In genomic region chr4:128609276-128609924, GRCm38 (mm10) we compare ENCODE assay signal across 7 mouse cellular contexts. TPM values are rescaled to one million over a fixed set of nuclear protein-coding genes. Genes with fewer than 3 reads are reported as not detected.
DNase-seq lines count a peak whose midpoint lies in the region; ATAC-seq lines count a peak whose summit lies in the region.

No protein-coding gene starts in this region.

- WGBS in neural tube, embryonic 11.5 days: 16% methylated on average over 21 of the region's 27 CpGs
- 11% methylated on average over 27 of the region's 27 CpGs for WGBS in forebrain, embryonic 12.5 days
- 12% methylated on average over 21 of the region's 27 CpGs for WGBS in limb, embryonic 11.5 days
- WGBS in neural tube, embryonic 13.5 days: 16% methylated on average over 22 of the region's 27 CpGs

- no peaks in the 10 kb centered on the region for H3K27me3 ChIP-seq in neural tube, embryonic 11.5 days (ENCODE audit: control insufficient read depth, insufficient read depth, low read length)
- H3K27me3 ChIP-seq in forebrain, embryonic 12.5 days: no peaks in the 10 kb centered on the region
- no peaks in the 10 kb centered on the region for H3K27me3 ChIP-seq in limb, embryonic 11.5 days (ENCODE audit: control insufficient read depth, insufficient read depth, low read length)
- H3K27me3 ChIP-seq in neural tube, embryonic 13.5 days: no peaks in the 10 kb centered on the region

- H3K27ac ChIP-seq in neural tube, embryonic 11.5 days (ENCODE audit: low read depth, low read length): 0 out of 2 replicates have a peak overlapping the region, but pooled peaks have one; percentile 10
- peak overlapping the region; percentile 31; the same call in 1 of the 2 replicates for H3K27ac ChIP-seq in forebrain, embryonic 12.5 days
- no peak overlapping the region for H3K27ac ChIP-seq in limb, embryonic 11.5 days (replicated peaks; ENCODE audit: low read depth, low read length)
- peak overlapping the region; percentile 42; the same call in 1 of the 2 replicates for H3K27ac ChIP-seq in neural tube, embryonic 13.5 days (replicated peaks)

- no peaks in the 10 kb centered on the region for H3K9me3 ChIP-seq in neural tube, embryonic 11.5 days (ENCODE audit: control insufficient read depth, low read length)
- no peaks in the 10 kb centered on the region for H3K9me3 ChIP-seq in forebrain, embryonic 12.5 days
- H3K9me3 ChIP-seq in limb, embryonic 11.5 days (ENCODE audit: control insufficient read depth, low read length): no peaks in the 10 kb centered on the region
- H3K9me3 ChIP-seq in neural tube, embryonic 13.5 days: no peaks in the 10 kb centered on the region

- no peak for ATAC-seq in neural tube, embryonic 11.5 days (ENCODE audit: insufficient read depth, low FRiP score, low TSS enrichment)
- peak; percentile 62 for ATAC-seq in forebrain, embryonic 12.5 days (ENCODE audit: low FRiP score)
- no peak; the same call in 1 of the 2 replicates for ATAC-seq in limb, embryonic 11.5 days (ENCODE audit: insufficient number of reproducible peaks, low FRiP score, low TSS enrichment, low read depth)
- peak; percentile 68 for ATAC-seq in neural tube, embryonic 13.5 days (ENCODE audit: low read depth)

- peak overlapping the region; percentile 58 for H3K4me3 ChIP-seq in neural tube, embryonic 11.5 days (ENCODE audit: low read depth, low read length)
- H3K4me3 ChIP-seq in forebrain, embryonic 12.5 days (replicated peaks): peak overlapping the region; percentile 67
- H3K4me3 ChIP-seq in limb, embryonic 11.5 days (ENCODE audit: low read depth, low read length): peak overlapping the region; percentile 67
- peak overlapping the region; percentile 60 for H3K4me3 ChIP-seq in neural tube, embryonic 13.5 days

- peak overlapping the region; percentile 55 for H3K9ac ChIP-seq in neural tube, embryonic 11.5 days (ENCODE audit: low read length)
- peak overlapping the region; percentile 76 for H3K9ac ChIP-seq in forebrain, embryonic 12.5 days
- peak overlapping the region; percentile 52 for H3K9ac ChIP-seq in limb, embryonic 11.5 days (ENCODE audit: low read length)
- H3K9ac ChIP-seq in neural tube, embryonic 13.5 days: peak overlapping the region; percentile 83

- DNase-seq in neural tube, embryonic 11.5 days (ENCODE audit: low spot score): no peak
- no peak for DNase-seq in neural tube, embryonic 10.5 days (ENCODE audit: extremely low spot score, low spot score)
- no peak for DNase-seq in limb, embryonic 11.5 days (ENCODE audit: low spot score)
- DNase-seq in right cerebral cortex, adult 18-20 months: no peak
- DNase-seq in frontal cortex, postnatal 25 days (ENCODE audit: low spot score in 2 of 2): no peak

- peak overlapping the region; percentile 61 for H3K4me2 ChIP-seq in neural tube, embryonic 11.5 days (ENCODE audit: low read depth)
- peak overlapping the region; percentile 77 for H3K4me2 ChIP-seq in forebrain, embryonic 12.5 days
- H3K4me2 ChIP-seq in limb, embryonic 11.5 days (ENCODE audit: low read depth, severe bottlenecking): peak overlapping the region; percentile 69
- H3K4me2 ChIP-seq in neural tube, embryonic 13.5 days: peak overlapping the region; percentile 74

- no peaks in the 10 kb centered on the region for H3K36me3 ChIP-seq in neural tube, embryonic 11.5 days (ENCODE audit: control insufficient read depth, insufficient read depth, low read length)
- H3K36me3 ChIP-seq in forebrain, embryonic 12.5 days (replicated peaks): peaks cover 4% of the 10 kb centered on the region
- no peaks in the 10 kb centered on the region for H3K36me3 ChIP-seq in limb, embryonic 11.5 days (ENCODE audit: control insufficient read depth, insufficient read depth, low read length)
- peaks cover 3% of the 10 kb centered on the region for H3K36me3 ChIP-seq in neural tube, embryonic 13.5 days

- H3K4me1 ChIP-seq in neural tube, embryonic 11.5 days (ENCODE audit: control insufficient read depth, insufficient read depth, low read length): no peaks in the 10 kb centered on the region
- H3K4me1 ChIP-seq in forebrain, embryonic 12.5 days: peaks cover 13% of the 10 kb centered on the region
- H3K4me1 ChIP-seq in limb, embryonic 11.5 days (ENCODE audit: control insufficient read depth, insufficient read depth, low read length): peaks cover 5% of the 10 kb centered on the region; the same call in 1 of the 2 replicates
- H3K4me1 ChIP-seq in neural tube, embryonic 13.5 days (replicated peaks): peaks cover 34% of the 10 kb centered on the region

RNA-seq across cellular contexts. Expression of gene Zscan20, which starts 0.5 kb away (rescaled TPM):
- polyA plus RNA-seq in neural tube, embryonic 11.5 days (2014; fragmentation: Nextera tagmentation; extraction: Ambion mirVana): 3.6 and 4.5 TPM in 2 replicates
- 7.4 and 8.3 TPM in 2 replicates for polyA plus RNA-seq in forebrain, embryonic 12.5 days (2016; fragmentation: Nextera tagmentation; extraction: Ambion mirVana)
- polyA plus RNA-seq in limb, embryonic 11.5 days (2014; fragmentation: Nextera tagmentation; extraction: Ambion mirVana): 4.5 and 8.7 TPM in 2 replicates
- 4.1 and 4.6 TPM in 2 replicates for polyA plus RNA-seq in neural tube, embryonic 13.5 days (2015; fragmentation: Nextera tagmentation; extraction: Ambion mirVana)

RNA-seq across cellular contexts. Expression of gene Tlr12, which starts 9.0 kb away (rescaled TPM):
- polyA plus RNA-seq in neural tube, embryonic 11.5 days (2014; fragmentation: Nextera tagmentation; extraction: Ambion mirVana): 0.23 and 0.66 TPM in 2 replicates
- polyA plus RNA-seq in forebrain, embryonic 12.5 days (2016; fragmentation: Nextera tagmentation; extraction: Ambion mirVana): 0.79 and 1.6 TPM in 2 replicates
- polyA plus RNA-seq in limb, embryonic 11.5 days (2014; fragmentation: Nextera tagmentation; extraction: Ambion mirVana): 0.21 and 0.29 TPM in 2 replicates
- 1.7 and 2.0 TPM in 2 replicates for polyA plus RNA-seq in neural tube, embryonic 13.5 days (2015; fragmentation: Nextera tagmentation; extraction: Ambion mirVana)

RNA-seq across cellular contexts. Expression of gene Phc2, which starts 45.1 kb away (rescaled TPM):
- 109 and 123 TPM in 2 replicates for polyA plus RNA-seq in neural tube, embryonic 11.5 days (2014; fragmentation: Nextera tagmentation; extraction: Ambion mirVana)
- 56.1 and 148 TPM in 2 replicates for polyA plus RNA-seq in forebrain, embryonic 12.5 days (2016; fragmentation: Nextera tagmentation; extraction: Ambion mirVana)
- polyA plus RNA-seq in limb, embryonic 11.5 days (2014; fragmentation: Nextera tagmentation; extraction: Ambion mirVana): 63.2 and 70.6 TPM in 2 replicates
- 82.2 and 101 TPM in 2 replicates for polyA plus RNA-seq in neural tube, embryonic 13.5 days (2015; fragmentation: Nextera tagmentation; extraction: Ambion mirVana)

Comparison
In these comparisons a context has a peak if more than half of its experiments do, and no peak if none do; other contexts are left out.
1. ATAC-seq: peak in forebrain, embryonic 12.5 days (single experiment) and neural tube, embryonic 13.5 days (single experiment); none in neural tube, embryonic 11.5 days (single experiment) and limb, embryonic 11.5 days (single experiment).
2. Peak in every context shown above with its lines, with median percentiles within 50 percentile points of each other: H3K4me2 ChIP-seq, H3K4me3 ChIP-seq and H3K9ac ChIP-seq.